Mouse (Mus musculus) intestine, embryonic 16.5 days (tissue): ENCODE measurements at regions not wholly inside any gene's neighbourhood (a gene's known extent, or its start where the extent isn't known, plus 50 kb on each side); places are given as distances from the start of the nearest gene placed in this dataset.

Experiments
- ATAC-seq: fragments of 200-750 bp; cut with Nextera tagmentation; 2 replicates; pipeline ENCODE4 v1.8.0; 2017; ENCODE audit warnings: moderate TSS enrichment, moderate library complexity
- H3K27ac ChIP-seq: fragments of 300-500 bp; sonication (generic); 2 replicates; pipeline ENCODE4 v1.5.1; 2014; ENCODE audit warnings: mild to moderate bottlenecking, low read length
- H3K27me3 ChIP-seq: fragments of 300-500 bp; sonication (generic); replicated peaks from 2 replicates; pipeline ENCODE4 v1.6.1; 2014; ENCODE audit warnings: low read length, control low read depth, mixed read lengths; ENCODE audit not compliant: control insufficient read depth, insufficient read depth
- H3K36me3 ChIP-seq: fragments of 300-500 bp; sonication (generic); 2 replicates; pipeline ENCODE4 v1.6.1; 2014; ENCODE audit warnings: low read length, control low read depth; ENCODE audit not compliant: control insufficient read depth, insufficient read depth
- H3K4me1 ChIP-seq: fragments of 300-500 bp; sonication (generic); 2 replicates; pipeline ENCODE4 v1.6.1; 2014; ENCODE audit warnings: low read length, control low read depth, mixed read lengths; ENCODE audit not compliant: control insufficient read depth, insufficient read depth
- H3K4me2 ChIP-seq: fragments of 300-500 bp; sonication (generic); 2 replicates; pipeline ENCODE4 v1.6.1; 2014; ENCODE audit warnings: low read depth, low read length, control low read depth
- H3K4me3 ChIP-seq: fragments of 300-500 bp; sonication (generic); 2 replicates; pipeline ENCODE4 v1.5.1; 2014; ENCODE audit warnings: mild to moderate bottlenecking, low read length
- H3K9ac ChIP-seq: fragments of 300-500 bp; sonication (generic); 2 replicates; pipeline ENCODE4 v1.6.1; 2014; ENCODE audit warnings: low read depth, low read length
- H3K9me3 ChIP-seq: fragments of 300-500 bp; sonication (generic); 2 replicates; pipeline ENCODE4 v1.6.1; 2016; ENCODE audit warnings: low read length, control low read depth; ENCODE audit not compliant: control insufficient read depth
- WGBS: fragments of 180-500 bp; shearing (Covaris S2); extraction: QIAGEN DNeasy Blood & Tissue Kit; methylation state at CpG from one replicate; pipeline ENCODE4 v1.1.7; 2014; 5-methylcytosine and 5-hydroxymethylcytosine counted together

GRCm38 (mm10) chr7:137875306-137875705, 437.9 kb downstream of the Glrx3 start:
- Histone ChIP-seq H3K9me3 (no peaks in the 10 kb centered on the region), H3K4me3 (no peak overlapping the region)

GRCm38 (mm10) chr7:137879296-137879695, 441.9 kb downstream of the Glrx3 start:
- Histone ChIP-seq H3K27ac (no peak overlapping the region), H3K4me2 (no peak overlapping the region), H3K36me3 (no peaks in the 10 kb centered on the region), H3K4me1 (no peaks in the 10 kb centered on the region), H3K27me3 (no peaks in the 10 kb centered on the region), H3K4me3 (no peak overlapping the region), H3K9me3 (no peaks in the 10 kb centered on the region), H3K9ac (no peak overlapping the region)
- no peak for ATAC-seq
- 85% methylated on average over 12 of the region's 12 CpGs for WGBS

More at GRCm38 (mm10) chr7:137875306-137875705, 437.9 kb downstream of the Glrx3 start:
- Histone ChIP-seq H3K27me3 (no peaks in the 10 kb centered on the region), H3K27ac (no peak overlapping the region), H3K4me1 (no peaks in the 10 kb centered on the region), H3K9ac (no peak overlapping the region), H3K36me3 (no peaks in the 10 kb centered on the region), H3K4me2 (no peak overlapping the region)
- no peak for ATAC-seq
- 94% methylated on average over 2 of the region's 2 CpGs for WGBS

- 16% methylated on average over 5 of the region's 5 CpGs for WGBS
- H3K4me2 ChIP-seq = no peak overlapping the region
- no peaks in the 10 kb centered on the region for H3K9me3 ChIP-seq
- H3K27ac ChIP-seq = no peak overlapping the region
- no peak for ATAC-seq
- no peaks in the 10 kb centered on the region for H3K36me3 ChIP-seq
- no peaks in the 10 kb centered on the region for H3K27me3 ChIP-seq
- H3K4me1 ChIP-seq = no peaks in the 10 kb centered on the region
- no peak overlapping the region for H3K9ac ChIP-seq
- no peak overlapping the region for H3K4me3 ChIP-seq
Observed at GRCm38 (mm10) chr7:137882876-137883275, 445.5 kb downstream of the Glrx3 start.

DNA sequence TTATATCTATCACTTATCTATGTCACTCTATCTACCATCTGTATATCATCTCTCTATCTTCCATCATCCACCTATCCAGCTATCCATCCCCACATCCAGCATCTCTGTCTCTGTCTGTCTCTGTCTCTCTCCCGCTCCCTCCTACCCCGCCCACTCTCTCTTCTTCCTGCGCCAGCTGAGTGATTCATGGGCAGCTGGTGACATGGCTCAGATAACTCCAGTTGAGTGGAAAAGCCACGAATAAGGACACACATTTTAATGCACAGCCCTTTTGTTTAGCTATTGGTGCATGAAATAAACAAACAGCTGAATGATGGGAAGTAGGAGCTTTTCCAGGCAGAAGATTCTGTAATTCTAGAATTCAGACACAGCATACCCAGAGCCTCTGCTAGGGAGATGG, 446.3 kb downstream of the Glrx3 start:
- Histone ChIP-seq H3K4me3 (no peak overlapping the region), H3K9me3 (no peaks in the 10 kb centered on the region), H3K9ac (no peak overlapping the region), H3K4me1 (no peaks in the 10 kb centered on the region), H3K4me2 (no peak overlapping the region), H3K36me3 (no peaks in the 10 kb centered on the region), H3K27me3 (no peaks in the 10 kb centered on the region), H3K27ac (no peak overlapping the region)
- WGBS = 66% methylated on average over 4 of the region's 4 CpGs
- no peak for ATAC-seq

DNA sequence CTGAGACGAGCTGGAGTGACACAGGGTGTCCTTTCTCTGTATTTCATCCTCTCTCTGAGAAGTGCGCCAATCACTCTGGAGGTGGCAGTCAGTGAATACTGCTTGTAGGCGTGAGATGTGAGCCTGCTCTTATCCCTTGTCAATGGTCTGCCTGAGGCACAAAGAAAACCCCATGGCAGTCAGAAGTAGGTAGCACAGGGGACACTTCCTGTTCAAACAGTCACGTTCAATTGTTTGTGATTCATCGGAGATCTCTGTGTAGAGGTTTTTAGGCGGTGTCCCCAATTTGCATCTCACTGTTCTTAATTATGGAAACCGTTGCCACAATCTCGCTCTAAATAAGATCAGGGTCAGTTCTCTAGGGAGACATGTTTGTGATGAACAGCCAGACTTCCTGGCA, 447.7 kb downstream of the Glrx3 start:
- no peaks in the 10 kb centered on the region for H3K36me3 ChIP-seq
- no peaks in the 10 kb centered on the region for H3K27me3 ChIP-seq
- H3K27ac ChIP-seq = no peak overlapping the region
- ATAC-seq = no peak
- no peaks in the 10 kb centered on the region for H3K4me1 ChIP-seq
- H3K4me2 ChIP-seq = no peak overlapping the region
- 72% methylated on average over 8 of the region's 8 CpGs for WGBS
- no peak overlapping the region for H3K9ac ChIP-seq
- H3K9me3 ChIP-seq = no peaks in the 10 kb centered on the region
- no peak overlapping the region for H3K4me3 ChIP-seq

DNA sequence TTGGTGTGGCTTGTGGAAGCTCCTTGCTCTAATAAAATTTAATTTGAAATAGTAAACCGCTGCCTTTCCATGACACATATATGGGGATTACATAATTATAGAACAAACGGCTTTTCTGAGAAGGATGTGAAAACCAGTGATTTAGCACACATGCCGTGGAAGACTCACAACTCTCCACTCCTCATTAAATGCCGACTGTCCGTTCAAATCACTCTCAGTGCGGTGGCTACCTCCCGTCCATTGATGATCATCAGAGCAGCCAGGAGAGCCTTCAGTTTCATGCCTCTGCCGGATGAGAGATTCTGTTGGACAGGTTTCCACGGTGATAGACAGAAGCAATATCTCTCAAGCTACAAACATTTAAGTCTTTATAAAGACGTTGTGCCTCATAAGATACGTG, 451.3 kb downstream of the Glrx3 start:
- no peak overlapping the region for H3K9ac ChIP-seq
- ATAC-seq = no peak
- no peaks in the 10 kb centered on the region for H3K4me1 ChIP-seq
- 81% methylated on average over 11 of the region's 11 CpGs for WGBS
- no peaks in the 10 kb centered on the region for H3K27me3 ChIP-seq
- no peaks in the 10 kb centered on the region for H3K9me3 ChIP-seq
- no peak overlapping the region for H3K4me3 ChIP-seq
- H3K27ac ChIP-seq = no peak overlapping the region
- no peak overlapping the region for H3K4me2 ChIP-seq
- no peaks in the 10 kb centered on the region for H3K36me3 ChIP-seq

GRCm38 (mm10) chr7:137906424-137907060, 469.1 kb downstream of the Glrx3 start:
- 63% methylated on average over 9 of the region's 9 CpGs for WGBS
- H3K4me2 ChIP-seq = no peak overlapping the region
- no peak overlapping the region for H3K4me3 ChIP-seq
- no peaks in the 10 kb centered on the region for H3K9me3 ChIP-seq
- no peak overlapping the region for H3K9ac ChIP-seq
- H3K36me3 ChIP-seq = no peaks in the 10 kb centered on the region
- no peaks in the 10 kb centered on the region for H3K4me1 ChIP-seq
- no peak overlapping the region for H3K27ac ChIP-seq
- H3K27me3 ChIP-seq = no peaks in the 10 kb centered on the region
- ATAC-seq = no peak

- H3K27ac ChIP-seq = no peak overlapping the region
- WGBS = 27% methylated on average over 3 of the region's 3 CpGs
- no peaks in the 10 kb centered on the region for H3K9me3 ChIP-seq
- H3K27me3 ChIP-seq = no peaks in the 10 kb centered on the region
- H3K4me1 ChIP-seq = no peaks in the 10 kb centered on the region
- no peak overlapping the region for H3K4me2 ChIP-seq
- H3K9ac ChIP-seq = no peak overlapping the region
- peak; percentile 44; the same call in 1 of the 2 replicates for ATAC-seq
- H3K36me3 ChIP-seq = no peaks in the 10 kb centered on the region
- H3K4me3 ChIP-seq = no peak overlapping the region
Observed at GRCm38 (mm10) chr7:137909456-137909855, 472.0 kb downstream of the Glrx3 start.

DNA sequence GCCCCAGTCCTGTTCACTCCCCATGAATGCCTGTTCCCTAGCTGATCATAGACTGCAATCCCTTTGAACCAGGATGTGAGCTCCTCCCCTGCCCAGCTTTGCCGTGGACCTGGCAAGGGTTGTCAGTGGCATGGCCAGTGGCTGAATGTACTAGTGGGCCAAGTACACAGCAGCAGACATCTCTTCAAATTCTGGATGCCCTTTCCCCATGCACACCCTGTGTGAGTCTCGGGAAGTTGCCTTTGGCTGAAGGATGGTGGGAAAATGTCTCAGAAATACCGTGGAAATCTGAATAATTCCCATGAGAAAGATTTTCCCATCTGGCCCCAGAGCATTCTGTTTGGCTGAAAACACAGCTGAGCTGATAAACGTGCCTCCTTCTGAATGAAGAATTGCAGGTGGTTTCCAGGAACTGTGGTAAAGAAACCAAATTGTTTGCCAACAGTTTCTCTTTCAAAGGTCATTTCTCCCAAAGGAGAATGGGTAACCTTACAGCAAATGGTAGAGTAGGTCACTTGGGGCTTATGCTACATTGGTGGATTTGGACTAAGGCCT, 476.2 kb downstream of the Glrx3 start:
- no peak overlapping the region for H3K4me2 ChIP-seq
- no peaks in the 10 kb centered on the region for H3K9me3 ChIP-seq
- no peaks in the 10 kb centered on the region for H3K27me3 ChIP-seq
- no peaks in the 10 kb centered on the region for H3K4me1 ChIP-seq
- no peaks in the 10 kb centered on the region for H3K36me3 ChIP-seq
- H3K9ac ChIP-seq = no peak overlapping the region
- H3K27ac ChIP-seq = no peak overlapping the region
- H3K4me3 ChIP-seq = no peak overlapping the region
- ATAC-seq = no peak
- 62% methylated on average over 4 of the region's 4 CpGs for WGBS

DNA sequence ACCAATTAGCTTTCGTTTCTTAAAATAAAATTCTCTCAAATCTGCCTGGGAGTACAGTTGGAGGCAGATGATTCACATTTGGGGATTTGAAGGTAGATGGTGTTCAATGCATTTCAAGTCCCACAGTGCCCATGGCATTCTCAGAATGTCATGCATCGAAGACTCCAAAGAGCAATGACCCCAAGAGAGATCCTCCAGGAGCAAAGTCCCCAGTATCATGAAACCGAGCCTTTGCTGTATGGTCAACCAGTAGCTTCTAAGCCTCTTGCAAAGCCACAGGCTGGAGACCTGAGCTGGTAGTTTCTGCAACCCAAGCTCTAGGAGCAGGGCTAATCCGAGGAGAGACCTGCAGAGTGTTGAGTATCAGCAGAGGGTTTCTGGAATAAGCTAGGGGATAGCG, 477.1 kb downstream of the Glrx3 start:
- no peak overlapping the region for H3K9ac ChIP-seq
- H3K4me2 ChIP-seq = no peak overlapping the region
- no peak overlapping the region for H3K27ac ChIP-seq
- H3K4me1 ChIP-seq = no peaks in the 10 kb centered on the region
- H3K36me3 ChIP-seq = no peaks in the 10 kb centered on the region
- ATAC-seq = no peak
- H3K9me3 ChIP-seq = no peaks in the 10 kb centered on the region
- H3K27me3 ChIP-seq = no peaks in the 10 kb centered on the region
- 92% methylated on average over 5 of the region's 5 CpGs for WGBS
- no peak overlapping the region for H3K4me3 ChIP-seq
